In genomic region chr13:92336857-92337256, GRCm38 (mm10) we compare ENCODE assay signal across 1 mouse cellular context.
TF ChIP-seq lines count a peak whose summit lies in the region.

No protein-coding gene starts in this region.

TF ChIP-seq in CH12.LX, 34 proteins besides CTCF, POLR2A, EP300 and RAD21:
- TF ChIP-seq BHLHE40 (IDR thresholded peaks at IDR 0.05; ENCODE audit: low read depth, low read length) (peak; percentile 70), ETS1 (conservative IDR thresholded peaks at IDR 0.05; ENCODE audit: low read depth, low read length) (no peak), NRF1 (IDR thresholded peaks at IDR 0.05; ENCODE audit: low read depth, low read length) (no peak), UBTF (IDR thresholded peaks at IDR 0.05; ENCODE audit: low read depth, low read length) (no peak)
